In the genomic region with DNA sequence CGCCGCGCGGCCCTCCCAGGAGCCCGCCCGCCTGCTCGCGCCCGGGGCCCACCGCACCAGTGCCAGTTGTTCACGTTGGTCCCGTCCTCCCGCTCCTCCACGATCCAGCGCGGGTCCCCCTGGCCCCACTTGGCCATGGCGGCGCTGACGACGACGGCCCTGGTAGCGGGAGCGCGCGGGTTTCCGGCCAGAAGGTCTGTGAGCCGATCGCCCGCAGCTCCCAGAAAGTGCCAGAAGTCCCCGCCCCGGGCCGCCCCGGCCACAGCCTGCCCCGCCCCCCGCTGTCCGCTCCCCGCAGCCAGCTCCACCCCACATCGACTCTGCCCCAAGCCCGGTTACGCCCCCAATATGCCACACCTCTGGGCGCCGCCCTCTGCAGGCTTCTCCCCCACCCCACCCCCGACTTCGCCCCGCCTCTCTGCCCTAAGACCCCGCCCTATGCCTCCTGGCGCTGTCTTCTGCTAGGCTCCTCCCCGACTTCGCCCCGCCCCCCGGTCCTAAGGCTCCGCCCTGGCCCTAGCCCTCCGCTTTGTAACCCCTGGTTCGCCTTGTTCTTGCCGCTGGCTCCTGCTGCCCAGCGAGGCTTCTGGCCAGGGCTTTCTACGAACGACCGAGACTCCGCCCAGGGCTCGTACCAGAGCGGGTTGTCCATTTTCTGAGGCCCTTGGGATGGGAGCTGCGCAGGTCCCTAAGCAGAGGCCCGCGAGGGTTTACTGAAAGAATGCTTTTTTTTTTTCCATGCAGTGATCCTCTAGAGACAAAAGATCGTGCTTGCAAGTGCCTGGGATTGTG, we compare ENCODE assay signal across 8 mouse cellular contexts. TPM values are rescaled to one million over a fixed set of nuclear protein-coding genes. Genes with fewer than 3 reads are reported as not detected.
DNase-seq lines count a peak whose midpoint lies in the region; ATAC-seq and TF ChIP-seq lines count a peak whose summit lies in the region.

Gene Ahsa2 (minus strand): TSS at position 313 of the 792 bp plus-strand sequence.

- DNase-seq in gastrocnemius, postnatal 10 days = peak; percentile 99
- peak; percentile 91 to 98 for DNase-seq in left cerebral cortex, postnatal 10 days (ENCODE audit: extremely low spot score in 1 of 2, low spot score in 2 of 2)
- peak; percentile 91 for DNase-seq in right cerebral cortex, postnatal 25 days
- DNase-seq in urinary bladder, postnatal 4 days (ENCODE audit: low spot score in 2 of 2) = peak; percentile 96 to 98

- ATAC-seq in activated CD4-positive, CD25-positive, alpha-beta regulatory T cell, adult 4 months = peak; percentile 86
- ATAC-seq in inflammation-experienced regulatory T-cells, adult 6 months = peak; percentile 85
- ATAC-seq in megakaryocyte-erythroid progenitor cell, adult 5-6 weeks (replicated peaks; ENCODE audit: low FRiP score, low TSS enrichment, poor library complexity, severe bottlenecking) = peak; percentile 88

- H3K27ac ChIP-seq in cortical plate, adult 2 months (ENCODE audit: insufficient read depth, low read length) = peak within 1 kb of the TSS; percentile 94

- peaks cover 11% of the 10 kb centered on the region for H3K4me1 ChIP-seq in cortical plate, adult 2 months (ENCODE audit: control insufficient read depth, insufficient read depth, low read length)

- peak within 1 kb of the TSS; percentile 88 for H3K4me3 ChIP-seq in cortical plate, adult 2 months (ENCODE audit: insufficient read depth, low read length)

- TF ChIP-seq POLR2A in cortical plate, adult 2 months (IDR thresholded peaks at IDR 0.05; ENCODE audit: extremely low read depth, insufficient read depth, low read length) = peak; percentile 45; the same call in 1 of the 2 replicates

- no peak for TF ChIP-seq CTCF in cortical plate, adult 2 months (IDR thresholded peaks at IDR 0.05; ENCODE audit: extremely low read depth, insufficient read depth, low read length)

- intact Hi-C loops in left cerebral cortex, postnatal 10 days (cut with DNase I) = loop anchor here (5.0 kb wide), 1 partner anchor 69 kb away; no protein-coding TSS in a partner anchor

RNA-seq across cellular contexts. Expression of gene Ahsa2, which starts in this region (rescaled TPM):
- 10 to 100 TPM; 28.3 to 41.3 TPM for polyA plus RNA-seq in activated CD4-positive, CD25-positive, alpha-beta regulatory T cell, adult 4 months (2017; shearing (Covaris generic))
- 39.0 and 40.0 TPM in 2 replicates for polyA plus RNA-seq in cortical plate, adult 2 months (2012; rRNA removed)
- total RNA-seq in gastrocnemius, postnatal 10 days (2021) = 10 to 100 TPM; 38.1 to 45.6 TPM
- 10 to 100 TPM; 32.0 to 44.8 (median 39.3) TPM for polyA plus RNA-seq in inflammation-experienced regulatory T-cells, adult 6 months (2017; shearing (Covaris generic))
- 10 to 100 TPM; 48.2 to 55.1 TPM for total RNA-seq in left cerebral cortex, postnatal 10 days (2021)
- total RNA-seq in megakaryocyte-erythroid progenitor cell, adult 5-6 weeks (2014; fragmentation: Nextera tagmentation) = 53.6 and 68.9 TPM in 2 replicates
- 64.3 and 86.3 TPM in 2 replicates for total RNA-seq in megakaryocyte-erythroid progenitor cell, adult 5-6 weeks (2017)

Comparison
In these comparisons a context has a peak if more than half of its experiments do, and no peak if none do; other contexts are left out.
1. Peak in every context shown above with its lines: DNase-seq, ATAC-seq, H3K4me3 ChIP-seq and H3K27ac ChIP-seq.